11 mouse cellular contexts compared by ENCODE assay signal in genomic region chr3:32660276-32660675, GRCm38 (mm10). TPM values are rescaled to one million over a fixed set of nuclear protein-coding genes. Genes with fewer than 3 reads are reported as not detected.
DNase-seq lines count a peak whose midpoint lies in the region; ATAC-seq and TF ChIP-seq lines count a peak whose summit lies in the region.
"Had no signal": no experiment of that assay in that cellular context is flagged by ENCODE, and none has a peak within 500 bp of the region (broad histone marks: within the 10 kb centered on the region; RNA-seq: fewer than 3 reads in every experiment).

No protein-coding gene starts in this region.

- H3K4me3 ChIP-seq in gastrocnemius, adult 2 months, result no peak overlapping the region
- H3K4me3 ChIP-seq in midbrain, embryonic 16.5 days (ENCODE audit: low read depth, low read length), result no peak overlapping the region
- no peak overlapping the region for H3K4me3 ChIP-seq in midbrain, embryonic 13.5 days (replicated peaks)
- no peak overlapping the region for H3K4me3 ChIP-seq in midbrain, postnatal 0 days (ENCODE audit: low read depth, low read length)
- H3K4me3 ChIP-seq: forebrain, embryonic 12.5 days; heart, embryonic 10.5 days had no signal

- 0 out of 2 replicates have a peak, but pooled peaks have one; percentile 3 for ATAC-seq in midbrain, embryonic 16.5 days
- no peak for ATAC-seq in midbrain, embryonic 13.5 days
- peak; percentile 58; the same call in 1 of the 2 replicates for ATAC-seq in midbrain, postnatal 0 days (ENCODE audit: low FRiP score)

- H3K4me2 ChIP-seq in midbrain, embryonic 16.5 days (ENCODE audit: low read length), result no peak overlapping the region
- no peak overlapping the region for H3K4me2 ChIP-seq in midbrain, embryonic 13.5 days (replicated peaks)
- H3K4me2 ChIP-seq in midbrain, postnatal 0 days (ENCODE audit: low read depth, low read length, poor library complexity, severe bottlenecking), result no peak overlapping the region
- H3K4me2 ChIP-seq: forebrain, embryonic 12.5 days had no signal

- no peaks in the 10 kb centered on the region for H3K4me1 ChIP-seq in midbrain, embryonic 16.5 days (ENCODE audit: control insufficient read depth, insufficient read depth, low read length)
- no peaks in the 10 kb centered on the region for H3K4me1 ChIP-seq in midbrain, embryonic 13.5 days (replicated peaks)
- H3K4me1 ChIP-seq in midbrain, postnatal 0 days (ENCODE audit: insufficient read depth, low read length), result no peaks in the 10 kb centered on the region
- H3K4me1 ChIP-seq: forebrain, embryonic 12.5 days had no signal

- WGBS in midbrain, embryonic 16.5 days, result 54% methylated on average over 8 of the region's 8 CpGs
- 56% methylated on average over 8 of the region's 8 CpGs for WGBS in midbrain, embryonic 13.5 days
- WGBS in midbrain, postnatal 0 days, result 49% methylated on average over 8 of the region's 8 CpGs

- H3K27ac ChIP-seq in gastrocnemius, adult 2 months, result peak overlapping the region; percentile 31; the same call in 1 of the 2 replicates
- no peak overlapping the region for H3K27ac ChIP-seq in midbrain, embryonic 16.5 days (ENCODE audit: low read length)
- H3K27ac ChIP-seq in midbrain, embryonic 13.5 days, result no peak overlapping the region
- H3K27ac ChIP-seq in midbrain, postnatal 0 days (ENCODE audit: low read depth, low read length), result no peak overlapping the region
- H3K27ac ChIP-seq: forebrain, embryonic 12.5 days; heart, embryonic 10.5 days had no signal

- TF ChIP-seq CTCF in gastrocnemius, adult 2 months (IDR thresholded peaks at IDR 0.05), result no peak
- TF ChIP-seq CTCF in midbrain, postnatal 0 days (IDR thresholded peaks at IDR 0.05), result no peak

- H3K27me3 ChIP-seq in midbrain, embryonic 16.5 days (ENCODE audit: control insufficient read depth, insufficient read depth, low read depth, low read length), result no peaks in the 10 kb centered on the region
- no peaks in the 10 kb centered on the region for H3K27me3 ChIP-seq in midbrain, embryonic 13.5 days
- H3K27me3 ChIP-seq in midbrain, postnatal 0 days (ENCODE audit: insufficient read depth, low read length), result no peaks in the 10 kb centered on the region
- H3K27me3 ChIP-seq: forebrain, embryonic 12.5 days had no signal

- DNase-seq in gastrocnemius, adult 2 months, result no peak
- DNase-seq in gastrocnemius, postnatal 25 days, result no peak
- peak; percentile 62 for DNase-seq in NIH3T3 (ENCODE audit: low read depth)
- DNase-seq in midbrain, postnatal 0 days (ENCODE audit: low spot score), result peak; percentile 8
- no peak for DNase-seq in cerebellum, adult 11-12 months
- no peak for DNase-seq in cerebellum, adult 18-20 months
- DNase-seq: liver had no signal

- H3K9ac ChIP-seq in midbrain, embryonic 16.5 days (ENCODE audit: low read depth, low read length), result no peak overlapping the region
- no peak overlapping the region for H3K9ac ChIP-seq in midbrain, embryonic 13.5 days (replicated peaks)
- H3K9ac ChIP-seq in midbrain, postnatal 0 days (replicated peaks; ENCODE audit: low read length, poor library complexity, severe bottlenecking), result no peak overlapping the region
- H3K9ac ChIP-seq: forebrain, embryonic 12.5 days had no signal

- H3K9me3 ChIP-seq in midbrain, embryonic 16.5 days (replicated peaks; ENCODE audit: control insufficient read depth, low read length, poor library complexity, severe bottlenecking), result no peaks in the 10 kb centered on the region
- H3K9me3 ChIP-seq in midbrain, embryonic 13.5 days, result no peaks in the 10 kb centered on the region
- H3K9me3 ChIP-seq in midbrain, postnatal 0 days (ENCODE audit: low read length), result no peaks in the 10 kb centered on the region
- H3K9me3 ChIP-seq: forebrain, embryonic 12.5 days; heart, embryonic 10.5 days had no signal

- intact Hi-C loops in gastrocnemius, adult 2 months (cut with DNase I), result loop anchor here (10.0 kb wide), 1 partner anchor 45 kb away; the partner anchor contains the start of gene Gnb4

- no peaks in the 10 kb centered on the region for H3K36me3 ChIP-seq in midbrain, embryonic 16.5 days (ENCODE audit: control insufficient read depth, insufficient read depth, low read length)
- H3K36me3 ChIP-seq in midbrain, embryonic 13.5 days, result no peaks in the 10 kb centered on the region
- H3K36me3 ChIP-seq in midbrain, postnatal 0 days (ENCODE audit: insufficient read depth, low read length), result no peaks in the 10 kb centered on the region
- H3K36me3 ChIP-seq: forebrain, embryonic 12.5 days; heart, embryonic 10.5 days had no signal

RNA-seq across cellular contexts. Expression of gene Gnb4, which starts 43.9 kb away (rescaled TPM):
- 1 to 10 TPM; 4.3 to 7.2 TPM for total RNA-seq in gastrocnemius, adult 2 months (2021)
- 1 to 10 TPM; 6.2 to 7.9 TPM for total RNA-seq in gastrocnemius, postnatal 25 days (2021)
- polyA plus RNA-seq in midbrain, embryonic 16.5 days (2015; fragmentation: Nextera tagmentation; extraction: Ambion mirVana), result 102 and 105 TPM in 2 replicates
- 53.5 and 55.5 TPM in 2 replicates for polyA plus RNA-seq in midbrain, embryonic 13.5 days (2015; fragmentation: Nextera tagmentation; extraction: Ambion mirVana)
- 118 and 150 TPM in 2 replicates for total RNA-seq in midbrain, postnatal 0 days (2014; rRNA removed)
- 121 and 127 TPM in 2 replicates for polyA plus RNA-seq in midbrain, postnatal 0 days (2015; fragmentation: Nextera tagmentation; extraction: Ambion mirVana)

RNA-seq across cellular contexts. Expression of gene Actl6a, which starts 45.8 kb away (rescaled TPM):
- 10 to 100 TPM; 13.1 to 16.0 TPM for total RNA-seq in gastrocnemius, adult 2 months (2021)
- total RNA-seq in gastrocnemius, postnatal 25 days (2021), result 10 to 100 TPM; 14.8 to 16.8 TPM
- 51.6 and 66.6 TPM in 2 replicates for polyA plus RNA-seq in midbrain, embryonic 16.5 days (2015; fragmentation: Nextera tagmentation; extraction: Ambion mirVana)
- 149 TPM in 2 replicates for polyA plus RNA-seq in midbrain, embryonic 13.5 days (2015; fragmentation: Nextera tagmentation; extraction: Ambion mirVana)
- 17.5 and 39.0 TPM in 2 replicates for total RNA-seq in midbrain, postnatal 0 days (2014; rRNA removed)
- polyA plus RNA-seq in midbrain, postnatal 0 days (2015; fragmentation: Nextera tagmentation; extraction: Ambion mirVana), result 38.0 and 39.3 TPM in 2 replicates

Comparison
In these comparisons a context has a peak if more than half of its experiments do, and no peak if none do; other contexts are left out.
1. DNase-seq: peak in NIH3T3 (single experiment) and midbrain, postnatal 0 days (single experiment); none in gastrocnemius, adult 2 months (single experiment), gastrocnemius, postnatal 25 days (single experiment), cerebellum, adult 11-12 months (single experiment) and cerebellum, adult 18-20 months (0 of 2).
2. RNA of gene Gnb4, which starts 43.9 kb away (total RNA-seq): 118 to 150 TPM in midbrain, postnatal 0 days; 6.2 to 7.9 TPM in gastrocnemius, postnatal 25 days and 4.3 to 7.2 TPM in gastrocnemius, adult 2 months; every median in the first group is over 10 times any median in the second.